Mouse (Mus musculus): ENCODE results near the gene Dennd2d.
A peak's percentile ranks its signal among the peaks of the same experiment; 100 is the strongest.

Dennd2d gene

DNA sequence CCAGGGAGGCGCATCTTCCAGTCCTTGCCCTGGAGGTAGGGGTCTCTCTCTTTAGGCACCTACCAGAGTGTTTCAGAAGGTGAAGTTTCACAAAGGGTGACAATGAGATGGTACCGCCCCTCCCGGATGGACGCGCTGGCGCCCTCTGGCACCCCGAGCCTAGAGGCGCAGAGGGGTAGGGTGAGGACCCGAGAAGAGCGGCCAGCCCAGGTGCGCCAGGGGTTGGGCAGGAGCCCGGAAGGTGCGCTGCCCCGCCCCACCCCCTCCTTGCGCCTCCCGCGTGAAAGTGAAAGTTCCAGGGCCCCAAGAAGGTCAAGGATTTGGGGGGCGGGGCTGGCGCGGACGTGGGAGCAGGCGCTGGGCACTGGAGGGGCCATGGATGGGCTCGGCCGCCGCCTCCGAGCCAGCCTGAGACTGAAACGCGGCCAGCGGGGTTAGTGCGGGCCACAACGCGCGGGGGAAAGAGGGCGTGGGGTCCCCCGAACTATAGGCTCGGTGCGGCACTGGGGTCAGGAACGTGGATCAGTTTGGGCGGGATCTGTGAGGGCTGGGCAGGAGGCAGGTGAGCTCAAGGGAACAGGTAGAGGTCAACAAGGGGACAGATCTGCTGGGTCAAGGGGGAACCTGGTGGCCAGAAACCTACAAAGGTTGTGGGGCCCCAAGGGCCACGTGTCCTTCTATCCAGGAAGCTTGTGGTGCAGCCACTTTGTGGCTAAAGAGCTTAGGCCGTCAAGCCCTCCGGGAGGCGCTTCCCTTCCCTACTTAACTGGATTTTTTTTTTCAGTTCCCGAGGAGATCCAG lies at the start of gene Dennd2d:
Gene Dennd2d (plus strand): TSS at position 125 of the 801 bp plus-strand sequence.
- peak; percentile 67 to 78 for DNase-seq

DNA sequence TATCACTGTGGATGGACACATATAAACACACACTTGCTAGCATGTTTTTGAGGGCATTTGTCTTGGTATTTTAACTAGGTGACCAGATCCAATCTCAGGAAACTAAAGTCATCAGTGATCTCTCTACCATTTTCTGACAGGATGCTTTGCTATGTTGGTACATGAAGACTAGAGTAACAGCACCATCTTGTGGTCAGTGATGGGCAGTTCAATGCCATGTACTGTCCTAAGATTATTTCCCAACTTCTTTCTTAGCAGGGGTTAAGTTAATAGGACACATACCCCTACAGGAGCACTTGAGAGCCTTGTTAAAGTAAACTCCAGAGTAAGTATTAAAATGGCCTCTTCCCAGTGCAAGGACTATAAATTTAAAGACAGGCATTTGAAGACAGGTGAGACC lies 33.6 kb upstream of the Dennd2d start:
- peak; percentile 25 to 50 for DNase-seq

DNA sequence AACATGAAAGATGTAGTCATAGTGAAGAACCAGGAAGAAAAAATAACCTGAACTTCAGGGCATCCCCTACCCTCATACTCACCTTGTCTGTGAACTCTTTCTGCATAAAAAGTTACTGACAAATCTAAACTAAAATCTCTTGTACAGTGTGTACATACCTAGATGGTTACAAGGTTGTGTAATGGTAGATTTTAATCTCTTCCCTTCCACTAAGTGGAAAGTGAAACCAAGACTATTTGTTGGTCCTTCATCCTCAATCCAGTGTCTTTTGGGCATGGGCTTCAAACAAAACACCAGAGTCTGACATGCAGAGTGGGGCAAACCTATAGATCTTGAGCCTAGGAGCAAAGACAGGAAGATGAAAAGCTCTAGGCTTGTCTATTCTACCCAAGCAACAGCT lies 33.2 kb upstream of the Dennd2d start:
- DNase-seq: no peak

DNA sequence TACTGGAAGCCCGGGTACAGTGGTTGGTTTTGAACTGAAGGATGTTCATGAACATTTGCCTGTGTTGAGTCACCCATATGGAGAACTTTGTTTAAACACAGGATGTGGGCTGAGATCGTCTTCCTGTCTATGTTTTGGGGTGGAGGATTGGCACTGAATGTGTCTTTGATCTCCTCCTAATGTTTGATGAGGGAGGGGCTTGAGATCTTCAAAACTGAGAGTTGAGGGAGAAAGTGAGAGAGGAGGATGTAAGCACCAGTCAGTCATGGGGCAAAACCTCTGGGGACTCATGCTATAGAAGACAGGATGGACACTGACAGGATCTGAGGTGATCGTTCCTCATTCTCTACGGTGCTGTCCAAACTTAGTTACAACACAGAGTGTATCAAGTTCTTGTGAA lies 32.6 kb upstream of the Dennd2d start:
- DNase-seq: no peak

DNA sequence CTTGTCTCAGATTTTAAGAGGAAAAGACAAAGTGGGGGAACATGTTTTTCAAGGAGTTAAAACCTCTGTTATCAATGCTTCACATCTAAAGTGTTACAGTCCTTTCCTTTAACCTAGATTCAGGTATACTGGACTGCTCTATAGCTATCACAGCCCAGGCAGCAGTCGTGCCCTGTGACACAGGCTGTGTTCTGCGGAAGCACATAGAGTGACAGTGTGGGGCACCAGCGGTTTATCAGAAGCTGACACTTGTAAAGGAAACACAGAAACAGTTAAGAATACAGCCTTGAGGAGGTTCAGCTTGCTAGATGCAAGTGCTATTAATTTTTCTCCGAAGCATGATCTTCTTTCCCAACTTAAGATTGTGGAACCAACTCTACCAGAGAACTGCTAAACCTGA lies 29.6 kb upstream of the Dennd2d start:
- no peak for DNase-seq

DNA sequence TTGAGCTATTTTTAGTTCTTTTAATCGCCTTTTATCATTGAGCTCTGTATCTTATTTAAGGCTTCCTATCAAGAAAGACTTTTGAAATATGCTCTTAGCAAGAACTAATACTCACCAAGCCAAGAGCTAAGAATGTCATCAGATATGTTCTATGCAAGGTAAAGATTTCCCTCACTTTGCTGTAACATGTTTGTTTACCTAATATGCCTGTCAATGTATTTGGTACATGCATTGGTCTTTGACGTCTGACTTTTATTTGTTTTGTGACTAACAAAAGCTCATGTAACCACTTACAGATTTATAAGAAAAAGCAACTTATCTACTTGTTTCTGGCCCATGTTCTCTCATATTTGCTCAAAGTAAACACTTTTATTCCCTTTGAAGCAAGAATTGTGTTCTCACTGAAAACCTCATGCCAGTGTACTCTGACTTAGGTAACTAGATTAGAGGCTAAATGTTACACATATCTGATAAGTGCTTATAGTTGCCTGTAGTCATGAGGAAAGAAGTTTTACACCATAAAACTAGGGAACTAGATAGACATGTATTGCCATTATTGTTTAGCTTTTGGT lies 24.8 kb upstream of the Dennd2d start:
- no peak for DNase-seq

DNA sequence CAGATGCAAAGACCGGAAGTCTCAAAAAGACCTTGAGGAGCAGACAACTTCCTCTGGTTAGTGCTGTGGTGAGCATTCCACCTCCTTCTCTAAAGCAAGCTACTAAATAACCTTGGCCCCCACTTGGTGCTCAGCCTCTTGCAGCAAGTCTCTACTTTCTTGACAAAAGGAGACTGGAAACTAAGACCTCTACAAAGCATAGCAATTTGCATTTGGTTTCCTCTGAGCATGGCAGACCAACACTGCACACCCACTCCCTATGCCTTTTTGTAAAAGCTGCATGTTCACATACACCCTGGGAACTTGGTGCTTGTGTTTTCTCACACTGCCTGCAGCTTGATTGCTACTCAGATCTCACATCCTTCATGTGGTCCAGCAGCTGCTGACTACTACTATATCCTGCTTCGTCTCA lies 20.1 kb upstream of the Dennd2d start:
- no peak for DNase-seq

DNA sequence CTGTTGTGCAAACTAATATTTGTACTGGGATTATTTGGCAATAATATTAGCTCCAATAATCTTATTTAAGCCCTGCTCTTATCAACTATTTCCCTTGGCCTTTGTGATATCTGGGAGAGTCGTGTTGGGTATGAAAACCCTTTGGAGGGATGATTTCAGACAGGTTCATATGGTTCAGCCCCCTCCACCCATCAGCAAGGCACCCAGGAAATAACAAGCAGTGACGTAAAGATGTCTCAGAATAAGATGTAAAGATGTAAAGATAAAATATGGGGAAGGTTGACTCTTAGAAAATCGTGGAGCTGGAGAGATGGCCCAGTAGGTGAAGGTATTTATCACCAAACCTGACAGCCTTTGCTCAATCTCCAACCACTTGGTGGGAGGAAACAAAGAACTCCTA lies 19.7 kb upstream of the Dennd2d start:
- no peak for DNase-seq

DNA sequence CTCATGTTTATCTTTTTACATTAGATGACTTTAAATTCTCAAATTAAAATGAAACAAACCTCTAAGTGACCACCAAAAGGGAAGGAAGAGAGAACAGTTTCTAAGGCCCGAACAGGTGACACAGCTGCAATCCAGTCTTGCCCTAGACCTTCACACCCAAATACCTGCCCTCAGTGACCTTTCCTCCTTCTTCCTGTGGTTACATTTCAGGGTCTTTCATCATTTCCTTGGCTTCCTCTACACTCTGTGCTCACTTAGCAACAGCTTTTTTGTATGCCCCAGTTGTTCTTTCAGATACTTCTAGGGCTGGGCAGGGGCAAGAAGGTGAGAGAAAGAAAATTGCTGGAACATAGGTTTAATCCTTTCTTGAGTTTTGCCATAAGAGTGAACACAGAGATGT lies 17.5 kb upstream of the Dennd2d start:
- DNase-seq: no peak

DNA sequence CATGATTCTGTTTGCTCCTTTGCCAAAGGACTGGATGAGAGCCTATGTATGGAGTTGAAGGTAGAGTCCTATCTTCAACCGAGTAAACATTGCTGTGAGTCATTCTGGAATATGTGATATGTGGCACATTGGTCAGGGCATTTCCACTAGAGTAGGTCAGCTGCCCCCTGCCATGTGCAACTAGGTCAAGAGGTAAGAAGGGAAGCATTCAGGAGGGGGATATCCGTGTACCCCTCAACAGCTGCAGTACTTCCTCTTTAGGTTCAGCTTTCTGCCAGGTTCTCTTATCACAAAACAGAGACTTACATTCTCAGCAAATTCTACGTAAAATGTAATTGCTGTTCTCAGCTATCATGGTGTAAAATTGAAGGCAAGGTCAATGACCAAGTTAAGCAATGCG lies 8.0 kb upstream of the Dennd2d start:
- DNase-seq: no peak

DNA sequence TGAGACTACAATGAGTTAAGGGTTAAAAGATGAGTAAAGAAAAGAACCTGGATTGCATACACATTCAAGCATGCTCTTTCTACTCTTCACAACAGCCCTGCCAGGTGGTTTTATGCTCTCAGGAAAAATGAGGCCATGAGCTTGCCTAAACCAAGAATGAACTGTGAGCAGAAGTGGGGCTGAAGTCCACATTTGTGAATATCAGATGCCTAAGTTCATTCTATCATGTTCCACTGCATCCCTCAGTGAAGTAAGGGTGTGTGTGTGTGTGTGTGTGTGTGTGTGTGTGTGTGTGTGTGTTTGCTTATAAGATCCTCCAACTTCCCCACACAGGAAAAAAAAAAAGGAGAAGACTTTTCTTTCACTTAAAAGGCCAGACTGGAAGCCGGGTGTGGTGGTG lies 5.3 kb upstream of the Dennd2d start:
- DNase-seq: no peak

DNA sequence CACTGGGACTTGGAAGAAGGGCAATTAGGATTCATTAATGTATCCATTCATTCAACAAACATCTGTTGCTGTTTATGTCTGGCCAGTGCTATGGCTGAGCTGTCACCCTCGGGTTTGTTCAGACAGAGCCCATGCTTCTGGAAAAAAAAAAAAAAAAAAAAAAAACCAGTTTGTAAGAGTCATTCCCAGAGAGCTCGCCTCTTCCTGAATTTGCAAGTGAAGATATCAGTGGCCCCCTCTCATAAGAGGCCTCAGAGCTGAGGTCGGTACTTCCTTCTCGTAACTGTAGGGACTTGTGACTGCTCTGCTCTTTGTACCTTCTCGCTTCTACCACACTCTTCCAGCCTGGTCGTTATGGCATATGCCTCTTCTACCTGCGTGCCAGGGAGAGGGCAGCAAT lies 1.1 kb downstream of the Dennd2d start:
- DNase-seq: no peak

DNA sequence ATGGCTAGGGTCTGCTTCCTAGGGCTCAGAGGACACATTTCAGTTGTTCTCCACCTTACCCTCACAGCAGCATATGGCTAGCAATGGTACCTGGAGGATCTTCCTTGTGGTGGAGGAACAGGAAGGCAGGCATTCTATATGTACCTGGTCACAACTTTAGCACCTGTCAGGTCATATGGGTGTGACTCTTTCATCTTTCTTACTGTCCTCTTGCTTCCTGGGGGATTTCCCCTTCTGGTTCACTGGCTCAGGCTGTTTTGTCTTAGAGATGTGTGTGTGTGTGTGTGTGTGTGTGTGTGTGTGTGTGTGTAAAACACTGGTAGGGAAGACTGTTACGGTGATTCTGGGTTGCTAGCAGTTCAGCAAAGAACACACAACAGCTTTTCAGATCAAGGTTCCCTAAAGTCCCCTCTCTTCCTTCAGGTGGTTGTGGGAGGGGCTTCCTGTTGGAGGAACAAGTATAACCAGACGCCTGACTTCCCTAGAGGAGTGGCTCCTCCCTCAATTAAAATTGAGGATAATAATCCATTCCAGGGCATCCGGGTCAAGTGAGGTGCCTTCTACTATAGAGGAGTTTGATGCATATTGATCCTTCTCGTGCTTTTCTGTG lies 1.7 kb downstream of the Dennd2d start:
- DNase-seq: no peak

DNA sequence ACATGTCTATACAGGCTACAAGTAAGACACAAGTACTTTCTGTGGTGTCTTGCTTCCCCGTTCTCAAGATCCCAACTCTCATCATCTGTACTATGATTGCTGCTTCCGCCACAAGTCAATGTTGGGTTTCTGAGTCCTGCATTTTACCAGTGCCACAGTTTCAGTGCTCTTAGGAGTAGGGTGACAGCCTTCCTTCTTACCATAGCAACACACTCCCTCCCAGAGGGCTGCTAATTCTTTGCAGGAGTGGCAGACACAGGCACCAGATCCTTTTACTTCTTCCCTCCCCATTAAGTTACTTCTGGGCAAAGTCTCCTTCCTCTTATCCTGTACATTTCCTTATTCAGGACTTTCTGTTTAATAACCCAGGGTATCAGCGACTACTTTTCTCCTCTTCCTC lies 2.7 kb downstream of the Dennd2d start:
- DNase-seq: no peak

DNA sequence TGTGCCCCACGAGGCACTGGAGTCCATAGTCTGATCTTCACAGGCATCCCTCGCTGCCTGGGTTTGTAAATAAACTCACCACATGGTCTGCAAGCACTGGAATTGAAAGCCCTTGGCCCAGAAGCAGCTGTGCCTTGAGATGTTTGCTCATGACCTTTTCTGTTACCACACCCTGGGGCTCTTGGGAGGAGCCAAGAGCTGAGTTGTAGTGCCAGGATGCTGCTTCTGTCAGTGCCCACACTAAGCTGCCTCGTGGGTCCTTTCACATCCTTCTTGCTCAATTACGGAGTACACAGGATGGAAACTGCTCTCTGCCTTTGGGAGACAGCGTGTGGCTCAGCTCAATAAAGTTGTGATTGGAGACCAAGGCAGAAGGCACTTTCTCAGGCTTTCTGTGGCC lies 3.6 kb downstream of the Dennd2d start:
- no peak for DNase-seq

DNA sequence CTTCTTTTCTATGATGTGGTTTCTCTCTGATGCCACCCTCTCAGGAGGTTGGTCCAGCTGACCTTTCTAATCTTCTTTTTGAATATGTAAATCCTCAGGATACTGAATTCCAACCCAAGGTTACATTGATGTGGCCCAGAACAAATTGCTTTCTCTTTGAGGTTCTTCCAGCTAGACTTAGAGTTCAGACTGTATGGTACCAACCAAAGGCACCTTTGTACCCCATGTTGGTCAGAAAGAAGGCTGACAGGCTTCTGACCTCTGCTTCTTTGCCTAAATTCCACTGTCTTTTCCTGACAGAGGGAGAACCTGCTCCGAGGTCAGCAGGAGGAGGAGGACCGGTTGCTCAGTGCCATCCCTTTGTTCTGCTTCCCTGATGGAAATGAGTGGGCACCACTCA lies 5.3 kb downstream of the Dennd2d start:
- no peak for DNase-seq

DNA sequence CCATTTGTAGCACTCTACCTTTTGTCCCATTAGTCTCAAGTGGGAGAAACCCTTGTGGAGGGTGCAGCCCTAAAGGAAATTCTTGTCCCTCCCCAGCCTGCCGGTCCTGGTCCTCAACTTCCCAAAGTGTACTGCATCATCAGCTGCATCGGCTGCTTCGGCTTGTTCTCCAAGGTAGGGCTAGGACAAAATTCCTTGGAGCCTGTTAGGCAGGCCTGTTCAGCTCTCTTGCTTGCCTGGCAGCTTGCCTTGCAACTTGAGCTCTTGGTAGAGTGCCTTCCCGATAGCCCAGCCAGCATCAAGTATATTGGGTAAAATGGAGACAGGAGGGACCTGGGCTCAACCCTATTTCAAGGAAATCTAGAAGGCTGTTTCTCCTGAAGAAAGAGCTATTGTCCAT lies 8.0 kb downstream of the Dennd2d start:
- DNase-seq: no peak

DNA sequence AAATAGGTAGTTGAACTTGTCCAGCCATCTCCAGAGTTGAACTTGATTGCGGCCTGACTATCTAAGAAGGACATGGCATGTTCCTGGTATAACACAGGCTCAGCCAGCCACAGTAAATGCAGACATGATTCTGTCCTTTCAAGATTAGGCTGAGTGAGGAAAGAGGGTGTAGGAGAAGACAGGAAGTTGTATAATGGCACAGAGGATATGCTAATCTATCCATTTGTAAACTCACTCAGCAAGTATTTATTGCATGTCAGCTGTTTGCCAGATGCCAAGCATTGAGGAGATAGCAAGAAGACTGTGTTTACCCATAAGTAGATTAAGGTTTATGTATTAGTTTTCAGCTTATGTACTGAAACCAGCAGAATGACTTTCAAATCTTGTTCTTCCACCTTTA lies 10.5 kb downstream of the Dennd2d start:
- DNase-seq: no peak

DNA sequence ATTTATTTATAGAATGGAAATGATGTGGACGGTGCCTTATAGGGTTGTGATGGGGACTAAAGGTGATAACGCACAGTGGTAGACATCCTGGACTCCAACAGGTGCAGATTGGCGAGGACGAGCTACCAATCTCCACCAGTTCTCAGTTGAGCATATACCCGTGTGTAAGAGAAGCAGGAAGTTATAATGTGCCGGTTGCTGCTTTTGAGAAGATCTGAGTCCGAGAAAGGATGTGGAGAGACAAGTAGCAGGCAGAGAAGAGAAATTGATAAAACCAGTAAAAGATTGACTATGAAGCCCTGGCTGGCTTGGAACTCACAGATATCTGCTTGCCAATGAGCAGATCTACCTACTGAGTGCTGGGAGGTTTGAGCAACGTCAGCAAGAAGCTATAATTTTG lies 11.0 kb downstream of the Dennd2d start:
- no peak for DNase-seq

DNA sequence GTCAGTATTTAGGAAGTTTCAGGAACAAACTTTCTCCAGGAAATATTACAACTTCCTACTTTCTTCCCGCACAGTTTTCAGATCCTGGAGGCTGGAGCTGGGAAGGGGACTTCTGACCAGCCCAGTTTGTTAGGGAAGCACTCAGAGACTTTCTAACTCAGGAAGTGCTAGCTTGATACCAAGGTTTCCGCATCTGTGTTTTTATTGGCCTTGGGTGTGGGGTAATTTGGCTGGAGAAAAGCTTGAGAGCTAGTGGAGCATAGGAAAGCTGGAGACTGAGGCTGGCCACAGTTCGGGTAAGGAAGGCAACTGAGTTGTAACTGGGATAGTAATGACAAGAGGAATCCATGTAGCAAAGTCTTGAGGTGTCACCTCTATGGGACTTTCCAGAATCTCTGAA lies 11.7 kb downstream of the Dennd2d start:
- no peak for DNase-seq

DNA sequence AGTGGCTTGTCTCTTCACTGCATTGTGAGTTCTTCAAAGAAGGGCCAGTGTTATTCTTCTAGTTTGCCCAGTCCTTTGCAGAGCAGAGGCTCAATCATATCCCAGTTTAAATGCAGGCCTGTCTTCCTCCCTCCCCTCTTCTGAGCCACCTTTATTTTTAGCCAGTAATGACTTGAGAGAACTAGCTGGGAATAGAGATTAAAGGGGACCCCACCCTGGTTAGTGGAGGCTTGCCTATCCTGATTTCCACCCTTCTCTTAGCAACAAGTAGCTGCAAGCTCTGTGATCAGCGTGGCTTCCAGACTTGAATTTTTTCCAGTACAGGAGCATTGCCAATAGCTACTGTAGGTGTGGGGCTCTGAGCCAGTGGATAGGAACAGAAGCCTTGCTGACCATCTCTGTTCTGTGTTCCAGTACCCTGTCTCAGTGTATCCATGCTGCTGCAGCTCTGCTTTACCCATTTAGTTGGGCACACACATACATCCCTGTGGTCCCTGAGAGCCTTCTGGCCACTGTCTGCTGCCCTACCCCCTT lies 12.3 kb downstream of the Dennd2d start:
- no peak for DNase-seq

DNA sequence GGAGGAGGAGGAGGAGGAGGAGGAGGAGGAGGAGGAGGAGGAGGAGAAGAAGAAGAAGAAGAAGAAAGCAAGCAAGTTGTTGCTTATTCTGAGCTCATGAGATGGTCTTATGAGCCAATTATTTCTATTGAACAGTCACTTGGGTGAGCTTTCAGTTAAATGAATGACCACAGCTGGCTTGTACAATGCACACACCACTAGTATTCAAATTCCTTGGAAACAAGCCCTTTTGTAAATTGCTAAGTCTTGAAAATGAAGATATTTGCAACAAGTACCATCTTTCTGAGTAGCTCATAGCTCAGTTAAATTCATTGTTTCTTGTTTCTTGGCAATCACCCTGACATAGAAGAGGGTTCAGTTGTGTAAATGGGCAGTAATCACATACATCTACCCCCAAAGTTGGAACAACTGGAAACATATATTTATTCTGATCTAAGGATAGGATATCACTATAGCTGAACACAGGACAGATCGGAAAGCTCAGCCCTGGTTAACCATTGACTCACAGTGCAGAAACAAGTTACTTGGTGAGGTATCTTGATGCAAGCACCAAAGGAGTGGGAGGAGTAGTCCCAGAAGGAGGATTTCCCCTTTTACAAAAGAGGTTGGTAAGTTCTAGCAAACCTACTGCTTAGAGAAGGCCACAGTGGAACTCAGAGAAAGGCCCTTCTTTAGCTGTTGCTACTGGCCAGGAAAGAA lies 13.3 kb downstream of the Dennd2d start:
- no peak for DNase-seq

DNA sequence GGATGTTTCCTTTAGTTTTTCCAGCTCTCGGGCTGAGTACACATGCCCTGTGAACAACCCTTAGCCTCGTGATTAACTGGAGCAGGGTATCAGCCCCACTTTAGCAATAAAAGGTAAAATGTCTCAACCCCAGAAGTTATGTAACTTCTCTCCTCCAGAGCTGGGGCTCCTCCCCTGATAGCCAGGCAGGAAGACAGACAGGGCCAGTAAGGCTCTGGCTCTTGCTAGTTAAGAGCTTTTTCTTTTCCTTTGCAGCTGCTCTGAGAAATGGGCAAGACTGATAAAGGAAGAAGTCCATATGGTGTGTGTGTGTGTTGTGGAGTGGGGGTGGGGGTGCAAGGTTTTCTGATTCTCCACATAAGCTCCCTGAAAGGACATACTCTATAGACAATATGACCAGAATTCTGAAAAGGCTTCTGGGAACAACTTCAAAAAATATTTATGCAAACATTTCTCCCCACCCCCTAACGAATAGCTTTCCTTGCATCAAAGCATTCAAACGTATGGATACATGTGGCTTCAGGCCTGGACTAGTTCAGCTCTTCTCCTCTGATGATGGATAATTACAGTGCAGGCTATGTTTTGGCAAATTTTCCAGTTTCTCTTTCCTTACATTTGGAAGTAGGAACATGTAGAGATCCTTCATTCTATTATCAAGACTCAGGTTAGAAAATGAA lies 14.0 kb downstream of the Dennd2d start:
- no peak for DNase-seq

Measured in kidney, postnatal 4 days (tissue).